Mouse (Mus musculus): Measurements from ENCODE around the gene Sox4.

The Sox4 gene

DNA sequence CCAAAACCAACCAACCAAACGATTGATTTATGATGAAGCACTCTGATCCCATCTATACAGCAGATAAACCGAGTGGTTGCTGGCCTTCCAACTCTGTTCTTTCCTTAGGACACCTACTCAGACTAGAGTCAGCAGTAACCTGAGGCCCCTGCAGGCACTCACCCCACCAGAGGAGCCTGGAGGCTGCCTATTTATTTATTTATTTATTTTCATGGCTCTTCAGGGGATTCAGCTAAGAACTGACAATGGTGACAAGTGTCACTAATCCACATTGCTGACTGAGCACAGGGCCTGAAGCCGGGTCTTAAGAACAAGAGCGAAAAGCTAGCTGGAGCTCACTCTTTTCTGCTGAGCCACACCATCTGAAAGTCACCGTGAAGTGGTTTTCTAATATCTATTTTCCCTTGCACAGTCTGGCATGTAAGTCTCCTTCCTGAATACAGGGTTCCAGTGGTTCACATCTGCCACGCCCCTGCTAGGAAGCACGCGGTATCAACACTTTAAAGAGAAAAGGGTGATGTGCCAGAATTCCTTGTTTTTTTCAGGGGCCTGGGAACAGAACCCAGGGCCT is 6.9 kb downstream of the Sox4 start:
- no peak for DNase-seq (ENCODE audit: low spot score)

GRCm38 (mm10) chr13:28945681-28946080 is 7.8 kb downstream of the Sox4 start:
- DNase-seq (ENCODE audit: low spot score) = no peak

DNA sequence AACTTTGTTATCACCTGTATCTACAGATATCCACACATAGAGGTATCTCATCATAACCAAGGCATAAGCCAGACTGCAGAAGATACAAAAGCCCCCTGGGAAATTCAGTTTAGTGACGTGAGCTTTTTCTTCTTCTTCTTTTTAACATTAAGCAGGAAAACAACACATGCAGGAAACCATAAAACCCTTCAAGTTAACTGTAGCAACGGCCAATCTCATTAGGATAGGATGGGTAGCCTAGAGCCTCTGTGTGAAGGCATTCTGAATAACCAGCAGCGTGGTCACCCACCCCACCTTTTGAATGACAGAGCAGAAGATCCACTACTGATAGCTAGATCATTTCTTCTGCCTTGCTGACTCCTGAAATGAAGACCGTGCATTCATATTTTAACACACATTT is 10.6 kb downstream of the Sox4 start:
- no peak for DNase-seq (ENCODE audit: low spot score)

DNA sequence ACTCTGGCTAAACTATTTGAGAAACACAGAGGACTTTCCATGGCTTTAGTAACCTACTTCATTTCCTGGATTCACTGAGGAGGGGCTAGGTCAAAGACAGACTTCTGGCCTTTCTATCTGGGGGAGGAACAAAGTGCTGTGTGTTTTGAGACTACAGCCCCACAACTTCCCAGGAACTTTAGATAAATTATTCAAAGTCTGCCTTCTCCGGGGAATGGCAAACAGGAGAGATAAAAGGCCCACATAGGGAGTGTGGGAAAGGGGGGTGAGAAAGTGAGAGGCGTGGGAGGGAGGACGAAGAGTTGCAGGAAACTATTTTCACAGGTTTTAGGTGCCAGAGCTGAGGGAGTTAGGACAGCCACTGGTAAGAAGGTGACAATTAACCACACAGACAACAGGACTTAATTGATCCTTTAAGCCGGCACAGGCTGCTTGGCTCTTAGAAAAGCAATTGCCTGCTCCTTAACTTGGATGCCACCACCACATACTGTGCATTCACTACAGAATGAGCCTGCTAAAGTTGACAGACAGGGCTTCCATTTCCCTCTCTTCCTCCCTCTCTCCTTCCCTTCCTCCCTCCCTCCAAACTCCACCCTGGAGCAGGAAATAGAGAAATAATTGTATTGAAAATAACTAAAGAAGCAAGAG is 11.4 kb downstream of the Sox4 start:
- no peak for DNase-seq (ENCODE audit: low spot score)

- DNase-seq (ENCODE audit: low spot score) = no peak
These were observed 20.1 kb downstream of the Sox4 start for GRCm38 (mm10) chr13:28933375-28933774.

DNA sequence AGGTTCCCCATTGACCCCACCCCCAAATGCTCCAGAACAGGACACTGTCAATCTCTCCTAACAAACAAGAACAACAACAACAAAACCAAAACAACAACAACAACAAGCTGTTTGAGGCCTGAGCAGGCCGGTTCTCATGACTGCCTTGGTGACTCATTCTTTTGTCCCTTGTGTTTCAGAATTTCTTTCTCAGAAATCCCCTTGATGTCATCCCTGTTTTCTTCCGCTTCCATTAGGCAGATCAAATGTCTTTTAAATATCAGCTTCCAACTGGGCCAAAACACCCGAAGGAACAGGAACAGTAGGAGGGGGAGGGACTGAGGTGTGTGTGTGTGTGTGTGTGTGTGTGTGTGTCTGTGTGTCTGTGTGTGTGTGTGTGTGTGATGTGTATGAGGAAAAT is 21.7 kb downstream of the Sox4 start:
- DNase-seq (ENCODE audit: low spot score) = no peak

DNA sequence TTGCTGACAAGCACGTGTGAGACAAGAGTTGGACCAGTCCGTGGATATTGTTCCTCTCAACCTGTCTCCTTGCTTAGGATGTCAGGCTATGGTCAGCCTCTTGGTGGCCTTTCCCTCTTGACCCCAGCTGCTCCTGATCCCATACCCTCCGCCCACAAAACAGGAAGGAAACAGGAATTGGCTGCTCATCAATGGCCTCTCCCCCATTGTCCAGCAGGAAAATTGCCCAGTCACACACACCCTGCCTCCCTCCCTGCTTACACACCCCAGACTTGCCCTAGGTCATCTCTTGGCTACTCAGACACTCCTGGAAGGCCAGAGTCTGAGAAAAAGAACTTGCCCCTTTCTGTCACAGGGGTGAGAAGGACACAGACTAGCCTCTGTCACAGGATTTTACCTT is 22.2 kb downstream of the Sox4 start:
- DNase-seq (ENCODE audit: low spot score) = no peak

DNA sequence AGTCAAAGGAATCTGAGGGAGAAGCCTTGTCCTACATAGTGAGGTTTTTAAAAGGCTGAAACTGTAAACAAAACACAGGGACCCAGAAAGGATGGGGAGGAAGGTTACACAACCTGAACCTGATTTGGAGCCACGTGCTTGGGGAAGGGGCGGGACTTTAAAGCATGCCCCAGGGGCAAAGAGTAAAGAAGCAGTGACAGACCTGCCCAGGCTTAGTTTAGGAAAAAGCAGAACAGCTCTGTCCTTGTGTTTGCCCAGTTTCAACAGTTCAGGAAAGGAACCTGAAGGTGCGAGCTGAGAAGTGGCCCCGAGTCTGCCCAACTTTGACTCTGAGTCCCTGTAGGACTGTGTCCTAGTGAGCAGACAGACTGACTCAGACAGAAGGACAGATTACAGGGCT is 23.1 kb downstream of the Sox4 start:
- no peak for DNase-seq (ENCODE audit: low spot score)

DNA sequence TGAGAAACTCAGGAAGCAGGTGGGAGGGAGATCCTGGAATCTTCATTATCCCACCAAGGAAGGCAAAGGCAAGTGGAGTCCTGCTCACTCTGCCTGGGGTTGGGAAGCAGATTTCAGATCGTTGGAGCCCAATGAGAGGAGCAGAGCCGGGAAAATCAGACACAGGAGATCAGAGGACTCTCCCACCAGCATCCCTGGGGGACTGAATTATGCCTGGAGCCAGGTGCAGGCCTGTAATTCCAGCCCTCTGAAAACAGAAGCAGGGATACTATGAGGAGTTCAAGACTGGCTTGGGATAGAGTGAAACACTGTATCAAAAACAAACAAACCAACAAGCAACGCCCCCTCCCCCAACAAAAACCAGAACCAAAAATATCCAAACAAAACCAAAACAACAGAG is 23.6 kb downstream of the Sox4 start:
- no peak for DNase-seq (ENCODE audit: low spot score)

- DNase-seq (ENCODE audit: low spot score) = no peak
These were observed 30.4 kb downstream of the Sox4 start for GRCm38 (mm10) chr13:28923136-28923535.

- DNase-seq (ENCODE audit: low spot score) = peak; percentile 23
These were observed 35.9 kb downstream of the Sox4 start for GRCm38 (mm10) chr13:28917379-28918250.

GRCm38 (mm10) chr13:28913656-28914055 is 39.9 kb downstream of the Sox4 start:
- DNase-seq (ENCODE audit: low spot score) = no peak

GRCm38 (mm10) chr13:28906981-28907380 is 46.5 kb downstream of the Sox4 start:
- DNase-seq (ENCODE audit: low spot score) = no peak

Data from urinary bladder, postnatal 25 days (tissue).